Mouse (Mus musculus) stomach, postnatal 0 days (tissue): ENCODE measurements around the gene Map3k9.

Source experiments
- CTCF ChIP-seq: IDR thresholded peaks from 2 replicates; pipeline ENCODE4 v1.5.1; 2016; ENCODE audit warnings: antibody characterized with exemption, low read depth, mild to moderate bottlenecking, moderate library complexity
- EP300 ChIP-seq: optimal IDR thresholded peaks from 2 replicates; pipeline ENCODE3; 2016; ENCODE audit warnings: antibody characterized with exemption

DNA sequence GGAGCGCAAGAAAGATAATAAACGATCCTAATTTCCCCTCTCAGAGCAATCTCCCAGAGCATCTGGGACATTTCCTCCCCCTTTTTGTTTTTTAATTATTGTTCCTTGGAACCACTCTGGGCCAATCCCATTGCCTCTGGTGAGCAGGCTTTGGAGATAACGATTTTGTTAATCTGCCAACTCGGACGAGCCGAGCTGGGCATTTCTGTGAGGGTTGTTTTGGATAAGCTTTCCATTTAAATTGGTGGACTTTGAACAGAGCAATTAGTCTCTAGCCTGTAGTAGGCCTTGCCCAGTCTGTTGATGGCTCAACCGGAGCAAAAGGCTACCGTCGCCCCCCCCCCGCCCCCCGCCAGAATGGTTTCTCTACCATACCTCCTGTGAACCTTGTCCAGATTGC, 27.0 kb upstream of the Map3k9 start:
- no peak for TF ChIP-seq CTCF
- TF ChIP-seq EP300, result no peak
